Mouse (Mus musculus): ENCODE measurements around the gene Sorbs1. TPM values are rescaled to one million over a fixed set of nuclear protein-coding genes. Genes with fewer than 3 reads are reported as not detected.

Sorbs1 gene
- polyA plus RNA-seq, 1 experiment from 2014 or later = 49.5 TPM

DNA sequence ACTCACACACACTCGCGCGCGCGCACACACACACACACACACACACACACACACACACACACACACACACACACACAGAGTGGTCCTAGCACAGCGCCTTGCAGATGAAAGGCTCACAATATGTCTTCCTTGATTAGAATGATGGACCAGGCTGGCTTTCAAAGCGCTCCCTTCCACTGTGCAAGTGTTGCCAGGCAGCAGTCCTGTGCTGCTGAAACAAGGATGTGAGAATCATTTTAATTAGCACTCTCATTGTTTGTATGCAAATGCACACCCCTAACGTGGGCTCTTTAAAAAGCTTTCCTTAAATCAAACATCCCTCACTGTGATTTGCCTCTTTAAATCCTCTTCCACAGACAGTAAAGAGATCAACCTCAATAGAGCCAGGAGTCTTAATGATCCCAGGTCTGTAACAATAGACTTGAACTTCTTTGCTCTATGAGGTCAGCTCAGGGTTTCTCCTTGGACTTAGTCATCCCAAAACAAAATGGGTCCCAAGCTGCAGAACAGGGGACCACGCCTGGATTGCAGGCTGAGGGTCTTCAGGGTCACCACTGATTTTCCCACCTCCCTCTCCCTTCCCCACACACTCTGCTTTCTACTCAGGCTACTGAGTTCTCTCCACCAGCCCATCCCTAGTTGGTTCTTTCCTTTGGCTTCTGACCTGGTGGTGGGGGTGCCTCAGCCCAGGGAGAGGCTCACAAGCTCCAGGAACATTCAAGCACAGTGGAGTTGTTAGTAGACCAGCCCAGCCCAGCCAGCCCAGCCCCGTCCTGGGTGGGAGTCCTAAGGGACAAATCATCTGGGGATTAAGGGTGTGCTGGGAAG, 79.3 kb downstream of the Sorbs1 start:
- no peak for ATAC-seq (ENCODE audit: low FRiP score, low TSS enrichment)
- H3K9me3 ChIP-seq (ENCODE audit: control insufficient read depth, low read length) = no peaks in the 10 kb centered on the region
- WGBS = 87% methylated on average over 10 of the region's 10 CpGs

DNA sequence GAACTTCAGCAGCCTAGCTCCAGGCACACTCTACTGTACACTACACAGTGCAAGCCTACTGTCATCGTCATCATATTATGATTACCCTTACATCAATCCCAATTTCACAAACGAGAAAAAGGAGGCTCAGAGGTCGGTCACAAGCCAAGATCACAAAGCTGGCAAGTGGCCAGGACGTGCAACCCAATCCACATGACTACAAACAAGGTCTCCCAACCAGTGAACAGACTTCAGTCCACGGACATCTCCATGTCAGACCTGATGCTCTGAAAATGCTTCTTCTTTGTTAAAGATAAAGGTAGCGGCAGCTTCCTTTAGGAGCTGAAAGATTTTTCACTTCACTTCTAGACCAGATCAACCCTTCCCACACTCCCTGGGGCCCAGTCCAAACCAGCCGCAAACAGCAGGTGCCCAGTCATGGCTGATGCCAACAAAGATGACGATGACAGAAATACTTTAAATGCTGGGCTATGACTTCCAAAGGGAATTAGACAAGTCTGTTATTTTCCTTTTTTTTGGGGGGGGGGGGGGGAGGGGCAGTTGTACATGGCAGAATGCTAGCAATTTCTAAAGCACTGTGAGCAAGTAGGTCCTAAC, 80.2 kb downstream of the Sorbs1 start:
- no peaks in the 10 kb centered on the region for H3K9me3 ChIP-seq (ENCODE audit: control insufficient read depth, low read length)
- no peak overlapping the region for H3K4me2 ChIP-seq (replicated peaks; ENCODE audit: low read depth, low read length)
- no peak overlapping the region for H3K9ac ChIP-seq (ENCODE audit: low read depth, low read length)
- H3K27ac ChIP-seq (ENCODE audit: low read depth, low read length) = no peak overlapping the region
- ATAC-seq (ENCODE audit: low FRiP score, low TSS enrichment) = no peak
- H3K4me3 ChIP-seq (ENCODE audit: low read length) = no peak overlapping the region
- no peaks in the 10 kb centered on the region for H3K27me3 ChIP-seq (ENCODE audit: control insufficient read depth, insufficient read depth, low read length)
- H3K36me3 ChIP-seq (ENCODE audit: control insufficient read depth, insufficient read depth, low read length) = no peaks in the 10 kb centered on the region
- peaks cover 21% of the 10 kb centered on the region; the same call in 1 of the 2 replicates for H3K4me1 ChIP-seq (ENCODE audit: control insufficient read depth, insufficient read depth, low read length)
- WGBS = 77% methylated on average over 8 of the region's 8 CpGs

More for the DNA sequence above, 79.3 kb downstream of the Sorbs1 start:
- H3K9ac ChIP-seq (ENCODE audit: low read depth, low read length) = no peak overlapping the region
- H3K4me2 ChIP-seq (replicated peaks; ENCODE audit: low read depth, low read length) = no peak overlapping the region
- H3K36me3 ChIP-seq (ENCODE audit: control insufficient read depth, insufficient read depth, low read length) = no peaks in the 10 kb centered on the region
- H3K27ac ChIP-seq (ENCODE audit: low read depth, low read length) = no peak overlapping the region
- no peaks in the 10 kb centered on the region for H3K27me3 ChIP-seq (ENCODE audit: control insufficient read depth, insufficient read depth, low read length)
- H3K4me1 ChIP-seq (ENCODE audit: control insufficient read depth, insufficient read depth, low read length) = peaks cover 20% of the 10 kb centered on the region; the same call in 1 of the 2 replicates
- H3K4me3 ChIP-seq (ENCODE audit: low read length) = no peak overlapping the region

DNA sequence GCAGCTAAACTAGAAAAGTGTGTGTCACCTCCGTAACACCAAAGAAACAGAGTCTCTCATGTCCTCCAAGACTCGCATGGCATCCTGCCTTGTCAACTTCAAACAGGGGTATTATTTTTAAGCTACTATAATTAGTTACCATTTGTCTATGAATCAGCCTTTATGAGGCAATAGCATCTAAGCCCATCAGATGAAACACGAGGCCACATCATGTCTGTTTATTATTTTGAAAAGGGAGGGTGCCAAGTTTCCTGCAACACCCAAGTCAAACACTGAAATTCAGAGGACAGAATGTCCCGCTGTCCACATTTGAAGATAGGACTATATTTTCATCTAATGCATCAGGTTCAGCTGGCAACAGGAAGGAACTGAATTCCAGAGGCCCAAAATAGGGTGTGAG, 81.6 kb downstream of the Sorbs1 start:
- Histone ChIP-seq H3K4me3 (ENCODE audit: low read length) (no peak overlapping the region), H3K27me3 (ENCODE audit: control insufficient read depth, insufficient read depth, low read length) (no peaks in the 10 kb centered on the region), H3K9ac (ENCODE audit: low read depth, low read length) (no peak overlapping the region), H3K27ac (ENCODE audit: low read depth, low read length) (no peak overlapping the region), H3K4me1 (ENCODE audit: control insufficient read depth, insufficient read depth, low read length) (peaks cover 15% of the 10 kb centered on the region; the same call in 1 of the 2 replicates), H3K9me3 (ENCODE audit: control insufficient read depth, low read length) (no peaks in the 10 kb centered on the region), H3K4me2 (replicated peaks; ENCODE audit: low read depth, low read length) (no peak overlapping the region), H3K36me3 (ENCODE audit: control insufficient read depth, insufficient read depth, low read length) (no peaks in the 10 kb centered on the region)
- no peak for ATAC-seq (ENCODE audit: low FRiP score, low TSS enrichment)
- 62% methylated on average over 4 of the region's 4 CpGs for WGBS

DNA sequence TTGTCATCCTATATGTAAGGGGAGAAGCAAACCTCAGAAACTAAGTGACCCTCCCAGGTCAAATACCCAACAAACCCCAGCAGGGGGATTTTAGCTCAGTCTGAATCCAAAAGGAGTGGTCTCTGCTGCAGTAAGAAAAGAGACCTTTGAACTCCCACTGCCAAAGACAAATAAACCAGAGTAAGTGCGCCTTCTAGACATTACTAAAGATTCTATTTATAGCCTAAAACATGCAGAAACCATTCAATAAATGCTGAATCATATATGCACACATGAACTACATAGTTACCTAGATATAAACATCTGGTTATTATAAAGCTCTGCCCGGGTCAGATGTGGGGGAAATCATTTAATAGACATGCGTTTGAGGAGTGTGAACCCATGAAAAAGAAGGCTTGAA, 84.0 kb downstream of the Sorbs1 start:
- H3K36me3 ChIP-seq (ENCODE audit: control insufficient read depth, insufficient read depth, low read length) = no peaks in the 10 kb centered on the region
- H3K9ac ChIP-seq (ENCODE audit: low read depth, low read length) = no peak overlapping the region
- no peak overlapping the region for H3K4me3 ChIP-seq (ENCODE audit: low read length)
- no peak overlapping the region for H3K4me2 ChIP-seq (replicated peaks; ENCODE audit: low read depth, low read length)
- peaks cover 26% of the 10 kb centered on the region for H3K4me1 ChIP-seq (ENCODE audit: control insufficient read depth, insufficient read depth, low read length)
- H3K27ac ChIP-seq (ENCODE audit: low read depth, low read length) = no peak overlapping the region
- no peaks in the 10 kb centered on the region for H3K27me3 ChIP-seq (ENCODE audit: control insufficient read depth, insufficient read depth, low read length)
- ATAC-seq (ENCODE audit: low FRiP score, low TSS enrichment) = no peak
- 64% methylated on average over 3 of the region's 3 CpGs for WGBS
- no peaks in the 10 kb centered on the region for H3K9me3 ChIP-seq (ENCODE audit: control insufficient read depth, low read length)

DNA sequence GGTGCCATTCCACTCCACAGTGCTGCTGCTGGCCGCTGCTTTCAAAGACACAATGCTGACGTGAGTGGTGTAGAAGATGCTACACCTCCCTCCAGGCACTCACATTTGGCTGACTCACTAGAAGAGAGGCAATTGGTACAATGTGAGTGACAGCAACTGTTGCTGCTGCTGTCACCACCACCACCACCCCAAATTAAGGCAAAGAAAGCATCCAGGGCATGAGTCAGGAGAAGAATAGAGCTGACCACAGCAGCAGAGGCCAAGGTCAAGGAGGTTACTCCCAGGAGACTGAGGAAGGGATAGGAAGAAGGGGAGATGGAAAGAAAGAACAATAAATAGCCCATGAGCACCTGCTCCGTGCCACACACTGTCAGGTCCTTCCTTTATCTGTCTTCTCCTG, 84.4 kb downstream of the Sorbs1 start:
- Histone ChIP-seq H3K4me3 (ENCODE audit: low read length) (no peak overlapping the region), H3K27ac (ENCODE audit: low read depth, low read length) (no peak overlapping the region), H3K36me3 (ENCODE audit: control insufficient read depth, insufficient read depth, low read length) (no peaks in the 10 kb centered on the region), H3K9ac (ENCODE audit: low read depth, low read length) (no peak overlapping the region), H3K4me2 (replicated peaks; ENCODE audit: low read depth, low read length) (no peak overlapping the region), H3K27me3 (ENCODE audit: control insufficient read depth, insufficient read depth, low read length) (no peaks in the 10 kb centered on the region), H3K4me1 (ENCODE audit: control insufficient read depth, insufficient read depth, low read length) (peaks cover 26% of the 10 kb centered on the region), H3K9me3 (ENCODE audit: control insufficient read depth, low read length) (no peaks in the 10 kb centered on the region)
- ATAC-seq (ENCODE audit: low FRiP score, low TSS enrichment) = no peak
- WGBS = 69% methylated on average over 3 of the region's 3 CpGs

DNA sequence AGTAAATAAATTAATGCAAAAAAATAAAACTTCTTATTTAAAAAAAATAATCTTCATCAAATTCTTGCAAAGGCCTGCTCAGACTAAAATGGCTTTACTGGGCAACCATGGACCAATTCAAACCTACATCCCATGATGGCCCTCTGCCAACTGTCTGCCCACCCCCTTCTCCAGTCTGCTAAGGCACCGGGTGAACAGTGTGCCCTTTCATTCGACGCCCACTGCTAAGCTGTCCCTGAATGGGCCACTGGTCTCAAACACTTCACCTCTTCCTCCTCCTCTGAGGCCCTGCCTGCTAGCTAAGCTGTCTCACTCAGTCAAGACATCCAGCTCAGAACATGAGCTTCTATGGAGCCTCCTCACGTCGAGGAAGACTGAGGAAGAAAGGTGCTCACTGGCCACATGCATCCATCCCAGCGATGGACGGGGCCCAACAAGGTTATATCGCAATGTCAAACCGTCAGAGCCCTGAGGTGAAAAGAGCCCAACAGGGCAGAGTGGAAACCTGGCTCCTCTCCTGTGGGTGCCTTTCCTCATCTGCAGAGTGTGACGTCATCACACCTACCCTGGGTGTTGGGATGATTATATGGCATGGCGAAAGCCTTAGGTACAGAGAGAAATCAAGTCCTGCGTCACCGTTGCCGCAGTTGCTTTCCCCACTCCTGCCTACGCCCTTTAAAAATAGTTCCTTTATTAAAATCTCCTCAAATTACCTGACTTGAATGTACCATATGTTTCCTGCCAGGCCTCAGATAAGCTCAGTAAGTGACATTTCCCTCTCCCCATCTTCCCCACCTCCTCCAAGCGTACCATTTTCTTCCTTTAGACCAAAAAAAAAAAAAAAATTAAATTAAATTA, 87.2 kb downstream of the Sorbs1 start:
- Histone ChIP-seq H3K9ac (ENCODE audit: low read depth, low read length) (no peak overlapping the region), H3K4me1 (ENCODE audit: control insufficient read depth, insufficient read depth, low read length) (peaks cover 20% of the 10 kb centered on the region), H3K4me2 (replicated peaks; ENCODE audit: low read depth, low read length) (no peak overlapping the region), H3K36me3 (ENCODE audit: control insufficient read depth, insufficient read depth, low read length) (no peaks in the 10 kb centered on the region), H3K27me3 (ENCODE audit: control insufficient read depth, insufficient read depth, low read length) (no peaks in the 10 kb centered on the region), H3K9me3 (ENCODE audit: control insufficient read depth, low read length) (no peaks in the 10 kb centered on the region), H3K4me3 (ENCODE audit: low read length) (no peak overlapping the region), H3K27ac (ENCODE audit: low read depth, low read length) (no peak overlapping the region)
- ATAC-seq (ENCODE audit: low FRiP score, low TSS enrichment) = no peak
- WGBS = 87% methylated on average over 16 of the region's 16 CpGs

DNA sequence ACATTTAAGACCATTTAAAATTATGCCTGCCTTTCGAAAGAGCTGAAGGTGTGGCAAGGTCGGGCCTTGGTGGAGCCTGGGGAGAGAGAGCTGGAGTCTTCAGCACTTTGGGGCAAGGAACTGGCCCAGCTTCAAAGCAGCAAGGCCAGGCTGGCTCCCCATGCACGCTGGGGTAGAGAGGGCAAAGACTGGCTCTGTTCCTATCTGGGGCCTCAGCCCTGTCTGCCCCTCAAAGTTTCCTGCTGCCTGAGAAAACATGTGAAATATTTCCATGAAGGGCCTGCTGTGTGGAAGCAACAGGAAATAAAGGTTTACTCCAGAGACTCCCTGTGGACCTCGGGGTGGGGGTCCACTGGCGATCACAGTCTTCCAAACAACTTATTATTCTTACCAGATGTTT, 88.3 kb downstream of the Sorbs1 start:
- ATAC-seq (ENCODE audit: low FRiP score, low TSS enrichment) = no peak
- WGBS = 28% methylated on average over 5 of the region's 5 CpGs

DNA sequence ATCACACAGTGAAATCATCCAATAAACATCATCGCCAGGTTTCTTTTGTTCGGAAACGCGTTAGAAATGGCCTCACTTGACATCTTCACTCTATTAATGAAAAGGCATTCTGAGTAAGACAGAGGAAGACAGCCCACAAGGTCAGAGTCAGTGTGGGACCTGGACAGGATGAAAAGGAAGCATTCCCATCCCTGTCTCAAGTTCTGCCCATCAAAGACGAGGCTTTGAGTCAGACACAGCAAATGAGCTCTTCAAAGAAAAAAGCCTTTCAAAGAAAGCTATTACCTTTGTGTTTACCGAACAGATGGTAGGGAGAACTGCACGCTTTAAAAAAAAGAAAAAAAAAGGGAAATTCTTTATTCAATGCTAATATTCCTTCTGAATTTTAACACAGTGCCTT, 92.5 kb downstream of the Sorbs1 start:
- H3K9ac ChIP-seq (ENCODE audit: low read depth, low read length) = no peak overlapping the region
- no peaks in the 10 kb centered on the region for H3K27me3 ChIP-seq (ENCODE audit: control insufficient read depth, insufficient read depth, low read length)
- no peak overlapping the region for H3K4me2 ChIP-seq (replicated peaks; ENCODE audit: low read depth, low read length)
- H3K36me3 ChIP-seq (ENCODE audit: control insufficient read depth, insufficient read depth, low read length) = no peaks in the 10 kb centered on the region
- H3K27ac ChIP-seq (ENCODE audit: low read depth, low read length) = no peak overlapping the region
- peaks cover 15% of the 10 kb centered on the region for H3K4me1 ChIP-seq (ENCODE audit: control insufficient read depth, insufficient read depth, low read length)
- 68% methylated on average over 7 of the region's 7 CpGs for WGBS
- H3K4me3 ChIP-seq (ENCODE audit: low read length) = no peak overlapping the region
- no peak for ATAC-seq (ENCODE audit: low FRiP score, low TSS enrichment)
- H3K9me3 ChIP-seq (ENCODE audit: control insufficient read depth, low read length) = no peaks in the 10 kb centered on the region

More for the DNA sequence above, 88.3 kb downstream of the Sorbs1 start:
- peak overlapping the region; percentile 37; the same call in 1 of the 2 replicates for H3K27ac ChIP-seq (ENCODE audit: low read depth, low read length)
- H3K27me3 ChIP-seq (ENCODE audit: control insufficient read depth, insufficient read depth, low read length) = no peaks in the 10 kb centered on the region
- H3K4me1 ChIP-seq (ENCODE audit: control insufficient read depth, insufficient read depth, low read length) = peaks cover 17% of the 10 kb centered on the region
- no peaks in the 10 kb centered on the region for H3K36me3 ChIP-seq (ENCODE audit: control insufficient read depth, insufficient read depth, low read length)
- no peaks in the 10 kb centered on the region for H3K9me3 ChIP-seq (ENCODE audit: control insufficient read depth, low read length)
- no peak overlapping the region for H3K9ac ChIP-seq (ENCODE audit: low read depth, low read length)
- H3K4me3 ChIP-seq (ENCODE audit: low read length) = no peak overlapping the region
- no peak overlapping the region for H3K4me2 ChIP-seq (replicated peaks; ENCODE audit: low read depth, low read length)
